Mouse (Mus musculus) T-cell, adult 2 months (primary cell): Measurements from ENCODE around the gene Epas1.
A peak's percentile ranks its signal among the peaks of the same experiment; 100 is the strongest.

Experiments
- DNase-seq: peaks from one replicate; pipeline ENCODE4 v3.0.0; 2022; ENCODE audit warnings: low spot score

Gene Epas1

GRCm38 (mm10) chr17:86753130-86753821, at the start of gene Epas1:
Gene Epas1, plus strand, starts transcription at chr17:86753700.
- peak; percentile 76 for DNase-seq

GRCm38 (mm10) chr17:86705236-86705635, 48.3 kb upstream of the Epas1 start:
- no peak for DNase-seq

GRCm38 (mm10) chr17:86706467-86706866, 47.0 kb upstream of the Epas1 start:
- no peak for DNase-seq

GRCm38 (mm10) chr17:86709803-86710202, 43.7 kb upstream of the Epas1 start:
- peak; percentile 71 for DNase-seq

- DNase-seq = peak; percentile 62
These were observed 43.1 kb upstream of the Epas1 start for GRCm38 (mm10) chr17:86710379-86710778.

- no peak for DNase-seq
These were observed 41.6 kb upstream of the Epas1 start for GRCm38 (mm10) chr17:86711949-86712348.

GRCm38 (mm10) chr17:86712601-86713000, 40.9 kb upstream of the Epas1 start:
- no peak for DNase-seq

GRCm38 (mm10) chr17:86713591-86713990, 39.9 kb upstream of the Epas1 start:
- DNase-seq = no peak

- DNase-seq = no peak
These were observed 28.6 kb upstream of the Epas1 start for GRCm38 (mm10) chr17:86724786-86725415.

GRCm38 (mm10) chr17:86726480-86726879, 27.0 kb upstream of the Epas1 start:
- DNase-seq = no peak

GRCm38 (mm10) chr17:86727031-86727430, 26.5 kb upstream of the Epas1 start:
- no peak for DNase-seq

GRCm38 (mm10) chr17:86731273-86731672, 22.2 kb upstream of the Epas1 start:
- no peak for DNase-seq

GRCm38 (mm10) chr17:86732024-86732423, 21.5 kb upstream of the Epas1 start:
- peak; percentile 83 for DNase-seq

- DNase-seq = no peak
These were observed 21.0 kb upstream of the Epas1 start for GRCm38 (mm10) chr17:86732522-86732921.

GRCm38 (mm10) chr17:86733644-86734043, 19.9 kb upstream of the Epas1 start:
- no peak for DNase-seq

GRCm38 (mm10) chr17:86738477-86738876, 15.0 kb upstream of the Epas1 start:
- no peak for DNase-seq

GRCm38 (mm10) chr17:86743351-86743941, 10.1 kb upstream of the Epas1 start:
- DNase-seq = no peak

GRCm38 (mm10) chr17:86744943-86745342, 8.6 kb upstream of the Epas1 start:
- no peak for DNase-seq

GRCm38 (mm10) chr17:86751373-86751871, 2.1 kb upstream of the Epas1 start:
- DNase-seq = no peak

GRCm38 (mm10) chr17:86753931-86754805, 668 bp downstream of the Epas1 start:
- peak; percentile 64 for DNase-seq

- DNase-seq = peak; percentile 43
These were observed 1.5 kb downstream of the Epas1 start for GRCm38 (mm10) chr17:86754806-86755571.
